Mouse (Mus musculus) C2C12 (cell line): ENCODE measurements around the gene Pisd.
"Not testable (repeated sequence)": the region's sequence is repeated elsewhere in the genome, so short reads cannot be mapped to it uniquely, and the experiment has no call there.

ENCODE experiments used
- CEBPB ChIP-seq: IDR thresholded peaks from one replicate; pipeline ENCODE4 v1.6.1; 2011; ENCODE audit warnings: low read depth, mild to moderate bottlenecking, control low read depth, moderate library complexity
- CTCF ChIP-seq: IDR thresholded peaks from one replicate; pipeline ENCODE4 v1.5.1; 2011; ENCODE audit not compliant: control insufficient read depth, insufficient read depth, insufficient read length
- FOSL1 ChIP-seq: IDR thresholded peaks from one replicate; pipeline ENCODE4 v1.8.0; 2011; ENCODE audit warnings: mild to moderate bottlenecking, low read length; ENCODE audit not compliant: poor library complexity, insufficient read depth, severe bottlenecking
- MAX ChIP-seq: IDR thresholded peaks from one replicate; pipeline ENCODE4 v1.6.1; 2011; ENCODE audit warnings: mild to moderate bottlenecking, control low read depth
- MYOD1 ChIP-seq: IDR thresholded peaks from one replicate; pipeline ENCODE4 v1.6.1; 2011; ENCODE audit warnings: low read depth; ENCODE audit not compliant: control insufficient read depth, insufficient read length
- MYOG ChIP-seq: IDR thresholded peaks from one replicate; pipeline ENCODE4 v1.6.1; 2011; ENCODE audit not compliant: control insufficient read depth, insufficient read length; ENCODE audit errors: extremely low read depth
- USF1 ChIP-seq: IDR thresholded peaks from one replicate; pipeline ENCODE4 v1.6.1; 2011; ENCODE audit warnings: low read depth, mild to moderate bottlenecking, control low read depth, moderate library complexity

GRCm38 (mm10) chr5:32741377-32741776 is 44.1 kb downstream of the Pisd start:
- TF ChIP-seq MYOD1, CTCF, USF1, MAX, CEBPB, MYOG, FOSL1: not testable (repeated sequence)
